Comparison of ENCODE assay signal across 31 mouse cellular contexts in genomic region chr7:144070162-144070949, GRCm38 (mm10).
"Had no signal": no experiment of that assay in that cellular context is flagged by ENCODE, and none has a peak within 500 bp of the region (broad histone marks: within the 10 kb centered on the region; RNA-seq: fewer than 3 reads in every experiment).

No protein-coding gene starts in this region.

- H3K27ac ChIP-seq: limb, embryonic 10.5 days; limb, embryonic 12.5 days; limb, embryonic 13.5 days; limb, embryonic 15.5 days; liver, embryonic 12.5 days; liver, embryonic 13.5 days; liver, embryonic 14.5 days; liver, embryonic 15.5 days; lung, embryonic 15.5 days; macrophage; midbrain, embryonic 10.5 days; midbrain, embryonic 12.5 days; midbrain, embryonic 13.5 days; midbrain, embryonic 15.5 days had no signal

- H3K36me3 ChIP-seq: limb, embryonic 10.5 days; limb, embryonic 12.5 days; limb, embryonic 13.5 days; limb, embryonic 15.5 days; liver, embryonic 12.5 days; liver, embryonic 13.5 days; liver, embryonic 15.5 days; lung, embryonic 15.5 days; midbrain, embryonic 10.5 days; midbrain, embryonic 12.5 days; midbrain, embryonic 13.5 days; midbrain, embryonic 15.5 days had no signal

- DNase-seq: left cerebral cortex, postnatal 4 days; liver; liver, embryonic 13.5 days; liver, postnatal 0 days; lung, adult 18-20 months; lung, adult 2 months; lung, embryonic 14.5 days; lung, postnatal 10 days; lung, postnatal 14 days; lung, postnatal 36 days; lung, postnatal 4 days; midbrain, embryonic 14.5 days had no signal

- H3K9ac ChIP-seq: limb, embryonic 12.5 days; limb, embryonic 13.5 days; limb, embryonic 15.5 days; liver, embryonic 12.5 days; liver, embryonic 13.5 days; liver, embryonic 14.5 days; liver, embryonic 15.5 days; liver, postnatal 0 days; lung, embryonic 14.5 days; lung, embryonic 15.5 days; midbrain, embryonic 13.5 days; midbrain, embryonic 15.5 days had no signal

- ATAC-seq: liver, embryonic 12.5 days; liver, postnatal 0 days; lung, postnatal 0 days; midbrain, embryonic 13.5 days; midbrain, embryonic 15.5 days; midbrain, embryonic 16.5 days had no signal

- H3K4me2 ChIP-seq: limb, embryonic 12.5 days; limb, embryonic 13.5 days; limb, embryonic 15.5 days; liver, embryonic 11.5 days; liver, embryonic 12.5 days; liver, embryonic 13.5 days; liver, embryonic 15.5 days; lung, embryonic 14.5 days; lung, embryonic 15.5 days; midbrain, embryonic 11.5 days; midbrain, embryonic 12.5 days; midbrain, embryonic 13.5 days; midbrain, embryonic 15.5 days had no signal

- H3K9me3 ChIP-seq: limb, embryonic 10.5 days; limb, embryonic 12.5 days; limb, embryonic 13.5 days; limb, embryonic 15.5 days; liver, embryonic 12.5 days; liver, embryonic 13.5 days; liver, embryonic 15.5 days; lung, embryonic 15.5 days; midbrain, embryonic 10.5 days; midbrain, embryonic 12.5 days; midbrain, embryonic 13.5 days; midbrain, embryonic 15.5 days had no signal

- H3K4me1 ChIP-seq: limb, embryonic 12.5 days; limb, embryonic 13.5 days; limb, embryonic 15.5 days; liver, embryonic 12.5 days; liver, embryonic 13.5 days; liver, embryonic 15.5 days; lung, embryonic 15.5 days; midbrain, embryonic 12.5 days; midbrain, embryonic 13.5 days; midbrain, embryonic 15.5 days had no signal

- H3K27me3 ChIP-seq: limb, embryonic 12.5 days; limb, embryonic 13.5 days; limb, embryonic 15.5 days; liver, embryonic 12.5 days; liver, embryonic 13.5 days; liver, embryonic 15.5 days; lung, embryonic 15.5 days; midbrain, embryonic 12.5 days; midbrain, embryonic 13.5 days; midbrain, embryonic 15.5 days had no signal

- H3K4me3 ChIP-seq: limb, embryonic 10.5 days; limb, embryonic 12.5 days; limb, embryonic 13.5 days; limb, embryonic 15.5 days; liver, embryonic 12.5 days; liver, embryonic 13.5 days; liver, embryonic 15.5 days; lung, embryonic 15.5 days; megakaryocyte, embryonic 14.5 days; midbrain, embryonic 10.5 days; midbrain, embryonic 12.5 days; midbrain, embryonic 13.5 days; midbrain, embryonic 15.5 days; myocyte had no signal
